Comparison of ENCODE assay signal across 21 mouse cellular contexts in genomic region chr8:121399173-121399572, GRCm38 (mm10).
DNase-seq lines count a peak whose midpoint lies in the region; ATAC-seq and TF ChIP-seq lines count a peak whose summit lies in the region.
"Had no signal": no experiment of that assay in that cellular context is flagged by ENCODE, and none has a peak within 500 bp of the region (broad histone marks: within the 10 kb centered on the region; RNA-seq: fewer than 3 reads in every experiment).

No protein-coding gene starts in this region.

- no peak overlapping the region; the same call in 1 of the 2 replicates for H3K27ac ChIP-seq in kidney, embryonic 14.5 days (ENCODE audit: low read depth, low read length)
- no peak overlapping the region for H3K27ac ChIP-seq in kidney, adult 2 months (ENCODE audit: insufficient read depth, low read depth, low read length)
- H3K27ac ChIP-seq in midbrain, postnatal 0 days (ENCODE audit: low read depth, low read length): no peak overlapping the region
- no peak overlapping the region for H3K27ac ChIP-seq in midbrain, embryonic 13.5 days
- no peak overlapping the region for H3K27ac ChIP-seq in stomach, postnatal 0 days (replicated peaks)
- H3K27ac ChIP-seq: embryonic facial prominence, embryonic 13.5 days; forebrain, embryonic 12.5 days; heart, adult 2 months; heart, embryonic 15.5 days; hindbrain, embryonic 14.5 days had no signal

- no peak for ATAC-seq in kidney, embryonic 14.5 days (ENCODE audit: low FRiP score, low TSS enrichment)
- no peak for ATAC-seq in midbrain, postnatal 0 days (ENCODE audit: low FRiP score)
- ATAC-seq in midbrain, embryonic 13.5 days: no peak
- no peak for ATAC-seq in stomach, postnatal 0 days (ENCODE audit: low FRiP score, low TSS enrichment)
- ATAC-seq: forebrain, embryonic 16.5 days had no signal

- H3K9ac ChIP-seq in kidney, embryonic 14.5 days (ENCODE audit: low read depth, low read length): no peak overlapping the region
- H3K9ac ChIP-seq in midbrain, postnatal 0 days (replicated peaks; ENCODE audit: low read length, poor library complexity, severe bottlenecking): no peak overlapping the region
- H3K9ac ChIP-seq in midbrain, embryonic 13.5 days (replicated peaks): no peak overlapping the region
- H3K9ac ChIP-seq in stomach, postnatal 0 days (ENCODE audit: low read length): no peak overlapping the region
- H3K9ac ChIP-seq: embryonic facial prominence, embryonic 13.5 days; forebrain, embryonic 12.5 days; heart, embryonic 15.5 days; hindbrain, embryonic 14.5 days had no signal

- no peaks in the 10 kb centered on the region for H3K9me3 ChIP-seq in kidney, embryonic 14.5 days (ENCODE audit: control insufficient read depth, low read length)
- H3K9me3 ChIP-seq in midbrain, postnatal 0 days (ENCODE audit: low read length): no peaks in the 10 kb centered on the region
- H3K9me3 ChIP-seq in midbrain, embryonic 13.5 days: no peaks in the 10 kb centered on the region
- no peaks in the 10 kb centered on the region for H3K9me3 ChIP-seq in stomach, postnatal 0 days (ENCODE audit: control insufficient read depth, low read length)
- H3K9me3 ChIP-seq: embryonic facial prominence, embryonic 13.5 days; forebrain, embryonic 12.5 days; heart, embryonic 15.5 days had no signal

- 0 out of 2 replicates have a peak overlapping the region, but pooled peaks have one; percentile 5 for H3K4me2 ChIP-seq in kidney, embryonic 14.5 days (replicated peaks; ENCODE audit: low read depth, low read length)
- H3K4me2 ChIP-seq in midbrain, postnatal 0 days (ENCODE audit: low read depth, low read length, poor library complexity, severe bottlenecking): no peak overlapping the region
- H3K4me2 ChIP-seq in midbrain, embryonic 13.5 days (replicated peaks): no peak overlapping the region
- H3K4me2 ChIP-seq in stomach, postnatal 0 days (replicated peaks; ENCODE audit: low read depth): no peak overlapping the region
- H3K4me2 ChIP-seq: embryonic facial prominence, embryonic 13.5 days; forebrain, embryonic 12.5 days; heart, embryonic 11.5 days; heart, embryonic 15.5 days; hindbrain, embryonic 14.5 days had no signal

- peaks cover 3% of the 10 kb centered on the region; the same call in 1 of the 2 replicates for H3K27me3 ChIP-seq in kidney, embryonic 14.5 days (ENCODE audit: control insufficient read depth, insufficient read depth, low read length)
- no peaks in the 10 kb centered on the region for H3K27me3 ChIP-seq in kidney, adult 2 months (replicated peaks; ENCODE audit: control insufficient read depth, insufficient read depth, low read length)
- peaks cover 13% of the 10 kb centered on the region; the same call in 1 of the 2 replicates for H3K27me3 ChIP-seq in midbrain, postnatal 0 days (ENCODE audit: insufficient read depth, low read length)
- H3K27me3 ChIP-seq in midbrain, embryonic 13.5 days: peaks cover 50% of the 10 kb centered on the region
- H3K27me3 ChIP-seq in stomach, postnatal 0 days (ENCODE audit: control insufficient read depth, insufficient read depth, low read length): no peaks in the 10 kb centered on the region

- 16% methylated on average over 3 of the region's 3 CpGs for WGBS in kidney, embryonic 14.5 days
- WGBS in kidney, adult 2 months: 42% methylated on average over 3 of the region's 3 CpGs
- 54% methylated on average over 3 of the region's 3 CpGs for WGBS in midbrain, postnatal 0 days
- WGBS in midbrain, embryonic 13.5 days: 40% methylated on average over 3 of the region's 3 CpGs
- 62% methylated on average over 3 of the region's 3 CpGs for WGBS in stomach, postnatal 0 days

- no peaks in the 10 kb centered on the region for H3K36me3 ChIP-seq in kidney, embryonic 14.5 days (ENCODE audit: control insufficient read depth, insufficient read depth, low read length)
- H3K36me3 ChIP-seq in kidney, adult 2 months (ENCODE audit: control insufficient read depth, insufficient read depth, low read length): no peaks in the 10 kb centered on the region
- H3K36me3 ChIP-seq in midbrain, postnatal 0 days (ENCODE audit: insufficient read depth, low read length): no peaks in the 10 kb centered on the region
- H3K36me3 ChIP-seq in midbrain, embryonic 13.5 days: no peaks in the 10 kb centered on the region
- no peaks in the 10 kb centered on the region for H3K36me3 ChIP-seq in stomach, postnatal 0 days (ENCODE audit: control insufficient read depth, insufficient read depth, low read length)
- H3K36me3 ChIP-seq: embryonic facial prominence, embryonic 13.5 days; forebrain, embryonic 12.5 days; heart, embryonic 15.5 days had no signal

- DNase-seq in kidney, adult 2 months: no peak
- peak; percentile 31 for DNase-seq in kidney, postnatal 10 days
- DNase-seq in kidney, adult 18-20 months: no peak
- DNase-seq in midbrain, postnatal 0 days (ENCODE audit: low spot score): no peak
- DNase-seq in stomach, postnatal 0 days (ENCODE audit: low spot score): no peak
- no peak for DNase-seq in right cerebral cortex, postnatal 25 days
- DNase-seq: adrenal gland, adult 2 months; cerebellum, adult 11-12 months; cerebellum, adult 9-10 months; cerebellum, postnatal 25 days; gastrocnemius, postnatal 14 days; heart, adult 2 months; heart, postnatal 14 days had no signal

- H3K4me1 ChIP-seq in kidney, embryonic 14.5 days (ENCODE audit: control insufficient read depth, insufficient read depth, low read length): peaks cover 48% of the 10 kb centered on the region
- H3K4me1 ChIP-seq in kidney, adult 2 months (ENCODE audit: control insufficient read depth, insufficient read depth, low read length): no peaks in the 10 kb centered on the region
- H3K4me1 ChIP-seq in midbrain, postnatal 0 days (ENCODE audit: insufficient read depth, low read length): no peaks in the 10 kb centered on the region
- peaks cover 20% of the 10 kb centered on the region for H3K4me1 ChIP-seq in midbrain, embryonic 13.5 days (replicated peaks)
- no peaks in the 10 kb centered on the region for H3K4me1 ChIP-seq in stomach, postnatal 0 days (replicated peaks; ENCODE audit: control insufficient read depth, insufficient read depth)

- TF ChIP-seq EP300 in stomach, postnatal 0 days (optimal IDR thresholded peaks at IDR 0.05): no peak

- TF ChIP-seq POLR2A in kidney, adult 2 months (IDR thresholded peaks at IDR 0.05; ENCODE audit: low read depth, low read length): no peak

- H3K4me3 ChIP-seq in kidney, embryonic 14.5 days (ENCODE audit: low read length): no peak overlapping the region
- H3K4me3 ChIP-seq in kidney, adult 2 months (ENCODE audit: insufficient read depth, low read depth, low read length): no peak overlapping the region
- H3K4me3 ChIP-seq in midbrain, postnatal 0 days (ENCODE audit: low read depth, low read length): no peak overlapping the region
- H3K4me3 ChIP-seq in midbrain, embryonic 13.5 days (replicated peaks): no peak overlapping the region
- H3K4me3 ChIP-seq in stomach, postnatal 0 days (ENCODE audit: low read depth, low read length): no peak overlapping the region
- H3K4me3 ChIP-seq: embryonic facial prominence, embryonic 13.5 days; forebrain, embryonic 12.5 days; heart, adult 2 months; heart, embryonic 15.5 days had no signal

- no peak for TF ChIP-seq CTCF in kidney, adult 2 months (conservative IDR thresholded peaks at IDR 0.05; ENCODE audit: insufficient read depth, insufficient read length, low read depth, low read length)
- peak; percentile 31; the same call in 1 of the 2 replicates for TF ChIP-seq CTCF in midbrain, postnatal 0 days (IDR thresholded peaks at IDR 0.05)
- peak; percentile 31 for TF ChIP-seq CTCF in stomach, postnatal 0 days (IDR thresholded peaks at IDR 0.05; ENCODE audit: low read depth)
